In genomic region chr6:43295908-43296307, GRCm38 (mm10) we compare ENCODE assay signal across 11 mouse cellular contexts. TPM values are rescaled to one million over a fixed set of nuclear protein-coding genes. Genes with fewer than 3 reads are reported as not detected.
DNase-seq lines count a peak whose midpoint lies in the region; ATAC-seq and TF ChIP-seq lines count a peak whose summit lies in the region.
"Had no signal": no experiment of that assay in that cellular context is flagged by ENCODE, and none has a peak within 500 bp of the region (broad histone marks: within the 10 kb centered on the region; RNA-seq: fewer than 3 reads in every experiment).

No protein-coding gene starts in this region.

- no peak for TF ChIP-seq CTCF in kidney, postnatal 0 days (IDR thresholded peaks at IDR 0.05; ENCODE audit: low read depth)
- TF ChIP-seq CTCF in testis, adult 2 months (IDR thresholded peaks at IDR 0.05; ENCODE audit: control insufficient read depth, insufficient read depth, insufficient replicate concordance, low read depth, low read length), result no peak

- no peak overlapping the region for H3K27ac ChIP-seq in forebrain, embryonic 13.5 days
- H3K27ac ChIP-seq in forebrain, embryonic 10.5 days, result no peak overlapping the region
- H3K27ac ChIP-seq in kidney, postnatal 0 days, result 0 out of 2 replicates have a peak overlapping the region, but pooled peaks have one; percentile 11
- peak overlapping the region; percentile 49; the same call in 1 of the 2 replicates for H3K27ac ChIP-seq in testis, adult 2 months (ENCODE audit: control insufficient read depth, insufficient read depth, low read depth, low read length)
- H3K27ac ChIP-seq in stomach, embryonic 16.5 days (ENCODE audit: low read length), result peak overlapping the region; percentile 34; the same call in 1 of the 2 replicates

- no peak for DNase-seq in forebrain, embryonic 10.5 days (ENCODE audit: extremely low spot score, low spot score)
- peak; percentile 12 for DNase-seq in kidney, postnatal 0 days (ENCODE audit: low spot score)
- DNase-seq in kidney, postnatal 14 days, result no peak
- DNase-seq in testis, postnatal 14 days (ENCODE audit: low spot score), result no peak
- no peak for DNase-seq in testis, postnatal 10 days (ENCODE audit: low spot score)
- DNase-seq: adrenal gland, postnatal 36 days; kidney, adult 8-10 months had no signal

- H3K4me1 ChIP-seq in forebrain, embryonic 13.5 days, result no peaks in the 10 kb centered on the region
- H3K4me1 ChIP-seq in forebrain, embryonic 10.5 days, result peaks cover 7% of the 10 kb centered on the region
- peaks cover 15% of the 10 kb centered on the region; the same call in 1 of the 2 replicates for H3K4me1 ChIP-seq in kidney, postnatal 0 days (replicated peaks; ENCODE audit: insufficient read depth, low read length)
- H3K4me1 ChIP-seq in testis, adult 2 months (ENCODE audit: control insufficient read depth, insufficient read depth, low read length), result peaks cover 4% of the 10 kb centered on the region
- H3K4me1 ChIP-seq in stomach, embryonic 16.5 days (ENCODE audit: control insufficient read depth, insufficient read depth, low read length), result peaks cover 15% of the 10 kb centered on the region

- peak; percentile 27; the same call in 1 of the 2 replicates for ATAC-seq in forebrain, embryonic 13.5 days
- no peak; the same call in 1 of the 2 replicates for ATAC-seq in kidney, postnatal 0 days (replicated peaks; ENCODE audit: low FRiP score, low read depth)
- ATAC-seq in stomach, embryonic 16.5 days (ENCODE audit: insufficient read depth, low FRiP score), result 0 out of 2 replicates have a peak, but pooled peaks have one; percentile 20
- ATAC-seq: Patski had no signal

- H3K4me3 ChIP-seq in forebrain, embryonic 13.5 days, result no peak overlapping the region
- H3K4me3 ChIP-seq in forebrain, embryonic 10.5 days, result no peak overlapping the region
- H3K4me3 ChIP-seq in kidney, postnatal 0 days (replicated peaks; ENCODE audit: low read depth, low read length), result no peak overlapping the region
- H3K4me3 ChIP-seq in testis, adult 2 months (ENCODE audit: control insufficient read depth, low read depth, low read length), result no peak overlapping the region
- H3K4me3 ChIP-seq in stomach, embryonic 16.5 days (replicated peaks; ENCODE audit: low read length), result no peak overlapping the region

- H3K4me2 ChIP-seq in forebrain, embryonic 13.5 days, result no peak overlapping the region
- no peak overlapping the region for H3K4me2 ChIP-seq in kidney, postnatal 0 days (ENCODE audit: low read length)
- H3K4me2 ChIP-seq in stomach, embryonic 16.5 days (ENCODE audit: low read depth, low read length), result no peak overlapping the region

- no peaks in the 10 kb centered on the region for H3K36me3 ChIP-seq in forebrain, embryonic 13.5 days (ENCODE audit: poor library complexity, severe bottlenecking)
- no peaks in the 10 kb centered on the region for H3K36me3 ChIP-seq in forebrain, embryonic 10.5 days (replicated peaks)
- no peaks in the 10 kb centered on the region for H3K36me3 ChIP-seq in kidney, postnatal 0 days (ENCODE audit: insufficient read depth, low read length)
- H3K36me3 ChIP-seq in testis, adult 2 months (ENCODE audit: control insufficient read depth, insufficient read depth, low read length), result no peaks in the 10 kb centered on the region
- H3K36me3 ChIP-seq in stomach, embryonic 16.5 days (ENCODE audit: control insufficient read depth, insufficient read depth, low read length), result no peaks in the 10 kb centered on the region

- no peaks in the 10 kb centered on the region for H3K9me3 ChIP-seq in forebrain, embryonic 13.5 days (replicated peaks)
- no peaks in the 10 kb centered on the region for H3K9me3 ChIP-seq in forebrain, embryonic 10.5 days
- H3K9me3 ChIP-seq in kidney, postnatal 0 days (replicated peaks; ENCODE audit: low read length), result no peaks in the 10 kb centered on the region
- no peaks in the 10 kb centered on the region for H3K9me3 ChIP-seq in stomach, embryonic 16.5 days (replicated peaks; ENCODE audit: control insufficient read depth, low read length)

- no peak for TF ChIP-seq POLR2A in testis, adult 2 months (IDR thresholded peaks at IDR 0.05; ENCODE audit: control insufficient read depth, low read depth, low read length)

- no peak overlapping the region for H3K9ac ChIP-seq in forebrain, embryonic 13.5 days
- H3K9ac ChIP-seq in kidney, postnatal 0 days (ENCODE audit: low read depth, low read length), result no peak overlapping the region
- no peak overlapping the region for H3K9ac ChIP-seq in stomach, embryonic 16.5 days (ENCODE audit: low read length)

- no peaks in the 10 kb centered on the region for H3K27me3 ChIP-seq in forebrain, embryonic 13.5 days
- no peaks in the 10 kb centered on the region for H3K27me3 ChIP-seq in forebrain, embryonic 10.5 days (ENCODE audit: poor library complexity, severe bottlenecking)
- no peaks in the 10 kb centered on the region for H3K27me3 ChIP-seq in kidney, postnatal 0 days (ENCODE audit: insufficient read depth, low read length)
- H3K27me3 ChIP-seq in testis, adult 2 months (ENCODE audit: control insufficient read depth, insufficient read depth, low read length), result no peaks in the 10 kb centered on the region
- no peaks in the 10 kb centered on the region for H3K27me3 ChIP-seq in stomach, embryonic 16.5 days (ENCODE audit: control insufficient read depth, insufficient read depth, low read length)
- H3K27me3 ChIP-seq: Patski had no signal

- WGBS in forebrain, embryonic 13.5 days, result 53% methylated on average over 5 of the region's 5 CpGs
- whole genome bisulfite sequencing in forebrain, embryonic 10.5 days, result 67% methylated on average over 5 of the region's 5 CpGs
- 27% methylated on average over 5 of the region's 5 CpGs for WGBS in kidney, postnatal 0 days
- WGBS in stomach, embryonic 16.5 days, result 13% methylated on average over 5 of the region's 5 CpGs

RNA-seq across cellular contexts. Expression of gene Nobox, which starts 13.4 kb away (rescaled TPM):
- not detected in 2 replicates for polyA plus RNA-seq in forebrain, embryonic 13.5 days (2015; fragmentation: Nextera tagmentation; extraction: Ambion mirVana)
- polyA plus RNA-seq in forebrain, embryonic 10.5 days (2016; fragmentation: Nextera tagmentation; extraction: Ambion mirVana), result not detected in 2 replicates
- not detected in 2 replicates for polyA plus RNA-seq in kidney, postnatal 0 days (2015; fragmentation: Nextera tagmentation; extraction: Ambion mirVana)
- 0.16 and 0.17 TPM in 2 replicates for polyA plus RNA-seq in testis, adult 2 months (2012; rRNA removed)
- not detected in 2 replicates for polyA plus RNA-seq in stomach, embryonic 16.5 days (2015; fragmentation: Nextera tagmentation; extraction: Ambion mirVana)
- polyA plus RNA-seq: Patski had no signal

RNA-seq across cellular contexts. Expression of gene Arhgef5, which starts 30.5 kb away (rescaled TPM):
- 1.5 and 2.4 TPM in 2 replicates for polyA plus RNA-seq in forebrain, embryonic 13.5 days (2015; fragmentation: Nextera tagmentation; extraction: Ambion mirVana)
- polyA plus RNA-seq in forebrain, embryonic 10.5 days (2016; fragmentation: Nextera tagmentation; extraction: Ambion mirVana), result 3.6 and 4.1 TPM in 2 replicates
- 16.2 and 16.4 TPM in 2 replicates for polyA plus RNA-seq in kidney, postnatal 0 days (2015; fragmentation: Nextera tagmentation; extraction: Ambion mirVana)
- polyA plus RNA-seq in testis, adult 2 months (2012; rRNA removed), result 1.5 and 2.2 TPM in 2 replicates
- polyA plus RNA-seq in stomach, embryonic 16.5 days (2015; fragmentation: Nextera tagmentation; extraction: Ambion mirVana), result 21.0 and 23.5 TPM in 2 replicates

Comparison
In these comparisons a context has a peak if more than half of its experiments do, and no peak if none do; other contexts are left out.
1. H3K27ac ChIP-seq: peak in kidney, postnatal 0 days (single experiment), testis, adult 2 months (single experiment) and stomach, embryonic 16.5 days (single experiment); none in forebrain, embryonic 13.5 days (single experiment) and forebrain, embryonic 10.5 days (single experiment).